Mouse (Mus musculus): Measurements from ENCODE around the gene Cdk5.

The Cdk5 gene

DNA sequence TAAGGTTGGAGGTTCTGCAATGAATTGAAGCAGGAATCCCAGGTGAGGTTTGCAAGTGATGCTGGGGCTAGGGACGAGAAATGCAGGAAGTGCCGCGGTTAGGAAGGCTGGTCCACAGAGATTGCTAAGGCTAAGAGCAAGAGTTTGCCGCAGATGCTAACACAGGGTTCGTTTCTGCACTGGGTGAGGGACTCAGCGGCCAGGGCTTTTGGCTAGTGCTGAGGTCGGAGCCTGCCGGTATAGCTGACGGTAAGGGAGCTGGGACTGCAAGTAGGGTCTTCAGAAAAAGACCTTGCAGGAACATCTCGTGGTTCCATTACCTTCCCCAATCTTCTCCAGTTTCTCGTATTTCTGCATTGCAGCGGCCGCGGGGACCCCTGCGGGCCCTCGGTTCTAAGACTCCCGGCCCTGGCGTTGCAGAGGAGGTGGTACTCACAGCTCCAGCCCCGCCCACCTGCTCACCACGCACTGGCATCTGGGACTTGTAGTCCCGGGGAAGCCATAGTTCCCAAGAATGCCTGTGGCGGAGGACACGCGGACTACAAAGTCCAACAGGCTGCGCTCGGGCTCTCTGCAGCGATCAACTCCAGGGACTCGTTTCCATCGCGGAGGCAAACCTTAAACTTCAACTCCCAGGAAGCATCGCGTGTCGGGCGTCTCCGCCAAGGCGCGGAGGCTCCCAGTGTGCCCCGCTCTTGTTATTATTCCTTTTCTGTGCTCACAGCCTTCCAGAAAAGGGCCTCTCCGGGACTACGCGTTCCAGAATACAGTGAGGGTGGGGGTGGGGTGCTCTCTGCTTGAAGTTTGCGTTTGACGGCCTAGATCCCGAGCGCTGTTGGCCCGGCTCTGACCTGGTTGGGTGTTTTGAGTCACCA lies at the start of gene Cdk5, which contains the start of gene Slc4a2:
Gene Cdk5 (minus strand): TSS at position 402 of the 875 bp plus-strand sequence.
Gene Slc4a2 (plus strand): TSS at position 709 of the 875 bp plus-strand sequence.
- peak; percentile 85 for ATAC-seq (ENCODE audit: low TSS enrichment)

DNA sequence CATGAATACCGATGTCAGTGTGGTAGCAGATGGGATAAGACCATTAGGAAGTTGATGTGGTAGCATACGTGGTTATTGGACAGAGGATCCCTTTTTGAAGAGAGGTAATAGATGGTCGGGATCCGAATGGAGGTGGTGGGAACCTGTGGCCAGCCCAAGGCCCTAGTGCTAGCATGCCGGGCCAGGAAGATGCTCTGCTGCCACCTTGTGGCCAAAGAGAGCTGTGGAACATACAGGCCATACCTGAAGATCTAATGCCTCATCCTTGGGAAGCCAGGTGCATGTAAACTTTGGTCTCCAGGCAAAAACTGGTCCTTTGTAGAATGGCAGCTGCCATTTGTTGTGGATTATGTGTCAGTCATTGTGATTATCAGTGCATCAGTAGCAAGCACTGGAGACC lies 47.3 kb upstream of the Cdk5 start:
- ATAC-seq (ENCODE audit: low TSS enrichment) = peak; percentile 47; the same call in 1 of the 2 replicates

DNA sequence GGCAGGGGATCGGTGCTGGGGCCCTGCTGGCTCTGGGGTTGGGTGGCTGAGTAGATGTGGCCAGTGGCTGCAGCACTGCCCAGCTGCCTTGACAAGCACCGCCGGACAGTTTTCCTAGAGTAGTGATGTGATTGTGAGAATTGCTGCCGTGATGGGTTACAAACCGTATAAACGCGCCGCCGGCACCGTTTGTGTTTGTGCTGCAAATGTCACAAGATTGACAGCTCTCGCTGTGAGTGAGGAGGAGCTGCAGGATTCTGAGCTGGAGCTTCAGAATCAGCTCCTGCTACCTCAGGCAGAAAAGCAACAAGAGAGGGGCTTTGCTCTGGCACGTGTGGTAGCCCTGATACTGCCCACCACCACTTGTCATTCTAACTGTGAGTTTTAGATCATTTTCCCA lies 43.4 kb upstream of the Cdk5 start:
- ATAC-seq (ENCODE audit: low TSS enrichment) = no peak

DNA sequence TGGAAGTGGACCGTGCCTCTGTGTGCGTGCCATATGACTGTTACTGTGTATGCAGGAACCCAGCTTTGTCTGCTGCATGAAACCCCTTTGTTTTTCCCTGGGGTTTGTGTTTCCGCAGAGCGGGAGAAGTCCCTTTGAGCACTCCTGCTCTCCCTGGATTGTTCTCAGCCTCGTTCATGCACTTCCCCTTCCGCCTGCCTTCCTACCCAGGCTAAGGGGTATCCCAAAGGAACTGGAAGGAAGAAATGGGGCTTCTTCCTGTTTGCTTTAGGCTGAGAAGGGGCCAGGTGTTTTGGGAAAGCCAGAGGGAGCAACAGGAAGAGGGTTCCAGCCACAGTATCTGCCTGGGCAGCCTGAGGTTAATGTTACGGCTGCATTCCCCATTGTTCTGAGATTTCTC lies 32.3 kb upstream of the Cdk5 start:
- no peak for ATAC-seq (ENCODE audit: low TSS enrichment)

DNA sequence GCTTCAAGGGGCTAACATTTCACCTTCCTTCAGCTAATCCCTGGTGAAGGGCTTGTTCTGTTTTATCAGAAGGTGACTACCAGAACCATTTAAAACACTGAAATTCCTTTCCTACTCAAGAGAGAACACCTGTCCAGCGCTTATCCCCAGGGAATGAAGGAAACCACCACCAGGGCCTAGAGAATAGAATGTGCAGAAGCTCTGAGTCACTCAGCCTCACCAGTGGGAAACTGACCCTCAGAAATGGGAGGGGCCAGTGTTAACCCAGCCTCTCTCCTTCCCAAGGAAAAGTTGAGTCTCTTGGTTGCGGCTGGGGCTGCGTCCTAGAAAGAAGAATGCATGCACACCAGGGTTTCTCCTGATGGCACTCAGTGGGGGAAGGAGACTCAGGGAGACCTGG lies 31.7 kb upstream of the Cdk5 start:
- ATAC-seq (ENCODE audit: low TSS enrichment) = no peak

DNA sequence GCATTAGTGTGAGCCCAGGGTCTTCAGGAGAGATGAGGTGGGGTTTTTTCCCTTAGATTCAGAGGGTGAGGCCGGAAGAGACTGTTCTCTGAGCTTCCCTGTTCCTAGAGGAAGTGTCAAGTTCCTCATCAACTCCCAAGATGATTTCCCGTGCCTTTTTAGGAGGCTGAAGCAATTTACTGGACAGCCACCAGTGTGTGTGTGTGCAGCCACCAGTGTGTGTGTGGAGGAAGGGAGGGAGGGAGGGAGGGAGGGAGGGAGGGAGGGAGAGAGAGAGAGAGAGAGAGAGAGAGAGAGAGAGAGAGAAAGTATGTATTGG lies 30.6 kb upstream of the Cdk5 start:
- ATAC-seq (ENCODE audit: low TSS enrichment) = no peak

DNA sequence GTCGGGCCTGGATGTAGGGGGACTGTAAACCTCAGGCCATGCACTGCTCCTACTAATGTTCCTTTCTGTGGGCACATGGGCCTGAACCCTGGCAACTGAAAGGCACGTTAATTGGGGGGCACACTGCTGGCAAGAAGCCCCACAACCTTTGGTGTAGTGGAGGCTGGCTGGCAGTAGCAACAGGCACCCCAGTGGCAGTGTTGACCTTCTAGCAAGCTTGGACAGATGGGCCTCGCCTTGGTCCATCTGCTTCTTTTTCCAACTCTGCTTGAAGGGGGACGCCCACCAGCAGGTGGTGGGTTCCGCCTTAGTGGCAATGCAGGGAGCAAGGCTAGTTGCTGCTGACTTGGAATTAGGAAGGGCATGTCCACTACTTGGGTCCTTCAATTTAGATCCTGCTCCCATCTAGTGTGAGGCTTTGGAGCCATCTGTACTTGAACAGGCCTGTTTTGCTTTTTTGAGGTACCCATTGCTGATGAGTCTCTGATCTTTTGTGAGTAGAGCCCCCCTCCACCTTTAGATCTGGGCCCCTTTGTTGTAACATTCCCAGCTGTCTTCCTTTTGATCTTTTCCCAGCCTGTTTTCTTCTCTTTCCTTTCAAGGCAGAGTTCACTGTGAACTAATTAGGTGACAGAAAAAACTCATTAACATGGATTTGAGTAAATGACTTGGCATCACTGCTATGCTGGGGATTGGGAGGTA lies 30.1 kb upstream of the Cdk5 start:
- no peak for ATAC-seq (ENCODE audit: low TSS enrichment)

DNA sequence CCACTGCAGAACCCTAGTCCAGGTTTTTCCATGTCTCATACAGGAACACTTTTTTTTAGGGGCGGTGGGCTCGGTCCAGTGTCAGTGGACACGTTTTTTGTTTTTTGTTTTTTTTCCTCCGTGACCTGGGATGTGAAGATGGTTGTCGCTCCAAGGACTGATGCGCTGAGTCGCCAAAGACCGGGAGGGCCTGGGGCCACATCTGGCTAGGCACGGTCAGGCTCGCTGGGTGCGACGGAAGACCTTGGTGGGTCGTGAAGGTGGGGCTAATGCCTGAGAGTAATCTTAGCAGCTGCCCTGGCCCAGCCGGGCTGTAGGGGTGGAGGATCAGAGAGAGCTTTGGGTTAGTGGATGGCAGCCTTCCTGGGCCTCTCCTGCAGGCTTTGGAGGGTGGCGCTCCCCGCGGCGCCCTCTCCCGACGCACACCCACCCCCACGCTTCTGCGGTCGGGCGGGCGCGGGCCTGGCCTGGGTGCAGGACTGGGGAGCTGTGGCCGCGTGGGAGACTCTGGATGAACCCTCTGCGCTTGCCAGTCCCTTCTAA lies 29.4 kb upstream of the Cdk5 start:
- ATAC-seq (ENCODE audit: low TSS enrichment) = peak; percentile 31

DNA sequence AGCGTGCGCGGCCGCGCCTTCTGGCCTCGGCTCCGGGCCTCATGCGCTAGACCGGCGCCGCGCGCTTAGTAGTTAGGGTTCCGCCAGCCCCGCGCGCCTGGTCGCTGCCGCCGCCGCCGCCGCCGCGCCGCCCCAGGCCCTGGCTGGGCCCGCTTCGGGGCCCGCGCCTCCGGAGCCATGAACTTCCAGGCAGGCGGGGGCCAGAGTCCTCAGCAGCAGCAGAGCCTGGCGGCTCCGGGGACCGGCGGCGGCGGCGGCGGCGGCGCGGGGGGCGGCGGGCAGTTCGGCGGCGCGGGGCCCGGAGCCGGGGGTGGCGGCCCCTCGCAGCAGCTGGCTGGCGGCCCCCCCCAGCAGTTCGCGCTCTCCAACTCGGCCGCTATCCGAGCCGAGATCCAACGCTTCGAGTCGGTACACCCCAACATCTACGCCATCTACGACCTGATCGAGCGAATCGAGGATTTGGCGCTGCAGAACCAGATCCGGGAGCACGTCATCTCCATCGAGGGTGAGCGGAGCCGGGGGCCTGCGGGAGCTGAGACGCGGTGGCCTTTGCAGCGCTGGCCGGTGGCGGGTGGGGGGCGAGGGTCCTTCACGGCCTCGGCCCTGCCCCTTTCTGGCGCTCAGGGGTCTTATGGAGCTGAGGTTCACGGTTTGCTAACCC lies 28.8 kb upstream of the Cdk5 start, which contains the start of gene Agap3:
Gene Agap3 (plus strand): TSS at position 148 of the 661 bp plus-strand sequence.
- peak; percentile 4; the same call in 1 of the 2 replicates for ATAC-seq (ENCODE audit: low TSS enrichment)

DNA sequence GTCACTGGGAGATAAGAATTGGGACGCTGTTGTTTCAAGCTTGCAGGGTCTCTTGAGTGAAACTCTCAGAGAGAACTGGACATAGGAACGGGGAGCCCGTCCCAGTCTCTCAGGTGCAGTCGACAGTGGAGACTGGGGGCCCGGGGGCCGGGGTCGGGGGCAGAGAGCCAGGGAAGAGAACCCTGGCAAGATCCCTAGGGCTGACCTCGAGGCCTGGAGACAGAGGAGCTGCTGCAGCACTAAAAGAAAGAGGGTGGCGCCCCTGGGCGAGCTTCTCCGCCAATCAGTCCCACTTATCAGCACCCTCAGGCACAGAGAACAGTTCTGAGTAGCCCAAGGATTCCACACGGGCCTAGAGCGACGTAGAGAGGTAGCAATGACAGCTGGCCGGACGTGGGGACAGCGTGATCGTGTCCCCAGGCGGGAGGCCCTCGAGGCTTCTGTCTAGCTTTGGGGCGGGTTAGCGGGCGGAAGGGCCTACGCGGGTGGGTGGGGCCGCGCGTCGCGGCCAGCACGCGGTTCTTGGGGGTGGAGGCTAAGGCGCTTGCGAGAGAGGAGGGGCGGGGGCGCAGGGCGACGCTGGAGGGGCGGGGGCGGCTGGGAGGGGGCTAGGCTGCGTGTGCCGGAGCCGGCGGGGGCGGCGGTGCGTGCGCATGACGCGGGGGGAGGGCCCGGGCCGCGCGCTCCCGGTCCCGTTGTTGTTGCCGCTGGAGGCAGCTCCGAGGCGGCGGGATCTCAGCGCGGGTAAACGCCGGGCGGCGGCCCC lies 28.1 kb upstream of the Cdk5 start:
- peak; percentile 34 for ATAC-seq (ENCODE audit: low TSS enrichment)

DNA sequence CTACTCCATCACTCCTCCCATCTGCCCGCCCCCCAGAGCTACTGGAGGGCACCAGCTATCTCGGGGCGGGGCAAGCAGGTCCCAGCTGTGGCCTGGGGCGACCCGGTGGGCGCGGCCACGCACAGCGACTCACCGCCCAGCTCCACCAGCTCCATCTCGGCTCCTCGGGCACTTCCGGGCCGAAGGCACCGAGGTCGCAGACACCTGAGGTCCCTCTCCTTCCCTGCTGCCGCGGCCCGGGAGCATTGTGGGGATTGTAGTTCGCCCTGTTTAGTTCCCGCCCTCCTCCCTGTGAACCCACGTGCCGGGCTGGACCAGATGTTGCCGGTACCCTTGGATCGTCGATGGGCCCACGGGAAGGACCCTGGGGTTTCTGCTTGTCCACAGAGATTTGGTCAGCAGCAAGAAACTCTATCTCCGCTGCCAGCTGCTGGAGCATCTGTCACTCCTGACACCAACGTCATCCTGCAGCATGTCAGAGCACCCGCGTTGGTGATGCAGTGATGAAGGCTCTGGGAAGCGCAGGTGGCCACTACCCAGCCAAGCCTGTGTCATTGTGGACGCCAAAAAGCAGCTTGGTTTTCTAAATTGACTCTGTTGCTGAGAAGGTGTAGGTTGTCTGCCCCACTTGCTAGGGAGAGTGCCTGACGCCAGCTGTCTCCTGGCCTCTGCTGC lies 24.4 kb upstream of the Cdk5 start, which contains the start of gene Tmub1:
Gene Tmub1 (minus strand): TSS at position 231 of the 675 bp plus-strand sequence.
- ATAC-seq (ENCODE audit: low TSS enrichment) = peak; percentile 56

DNA sequence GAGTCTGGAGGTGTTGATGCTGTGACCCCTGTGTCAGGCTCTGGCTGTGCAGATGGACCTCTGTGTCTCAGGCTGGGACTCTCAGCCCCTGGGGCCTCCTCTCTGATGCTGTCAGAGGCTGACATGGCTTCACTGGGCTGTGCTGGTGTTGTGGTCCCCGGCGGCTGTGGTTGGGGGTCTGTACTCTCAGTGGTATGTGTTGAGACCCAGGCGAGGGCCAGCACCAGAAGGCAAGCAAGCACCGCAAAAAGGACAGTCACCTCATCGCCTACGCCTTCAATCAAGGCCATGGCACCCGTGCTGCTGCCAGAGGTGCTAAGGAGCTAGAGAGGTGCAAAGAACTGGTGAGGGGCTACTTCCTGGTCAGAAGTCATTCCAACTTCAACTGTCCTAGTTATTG lies 23.3 kb upstream of the Cdk5 start:
- ATAC-seq (ENCODE audit: low TSS enrichment) = no peak

DNA sequence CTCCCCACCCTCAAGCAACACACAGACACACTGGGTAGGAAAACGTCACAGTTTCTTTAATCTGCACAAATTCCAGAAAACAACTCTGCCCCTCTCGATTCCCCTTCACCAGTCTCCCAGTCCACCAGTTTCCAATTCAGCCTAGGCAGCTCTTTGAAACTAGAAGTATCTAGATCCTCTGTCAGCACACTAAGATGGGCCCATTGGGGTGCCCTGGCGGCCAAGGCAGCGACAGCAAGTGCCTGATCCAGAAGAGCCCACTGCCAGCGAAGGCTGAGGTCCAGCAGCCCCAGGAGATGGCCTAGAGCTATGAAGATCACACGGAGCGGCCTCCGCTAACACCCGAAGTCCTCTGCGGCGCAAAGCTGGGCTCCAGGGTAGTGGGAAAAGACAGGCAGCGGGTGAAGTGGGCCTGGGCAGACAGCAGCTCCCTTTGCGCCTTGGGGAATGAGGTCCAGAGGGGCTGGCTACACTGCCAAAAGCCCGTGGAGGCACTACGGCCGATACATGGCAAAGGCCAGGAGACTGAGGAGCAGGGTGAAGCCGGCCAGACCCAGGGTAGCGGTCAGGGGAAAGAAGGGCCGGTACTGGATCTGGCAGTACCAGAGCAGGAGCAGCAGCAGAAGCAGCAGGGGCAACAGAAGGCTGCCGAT lies 22.2 kb upstream of the Cdk5 start:
- ATAC-seq (ENCODE audit: low TSS enrichment) = no peak

DNA sequence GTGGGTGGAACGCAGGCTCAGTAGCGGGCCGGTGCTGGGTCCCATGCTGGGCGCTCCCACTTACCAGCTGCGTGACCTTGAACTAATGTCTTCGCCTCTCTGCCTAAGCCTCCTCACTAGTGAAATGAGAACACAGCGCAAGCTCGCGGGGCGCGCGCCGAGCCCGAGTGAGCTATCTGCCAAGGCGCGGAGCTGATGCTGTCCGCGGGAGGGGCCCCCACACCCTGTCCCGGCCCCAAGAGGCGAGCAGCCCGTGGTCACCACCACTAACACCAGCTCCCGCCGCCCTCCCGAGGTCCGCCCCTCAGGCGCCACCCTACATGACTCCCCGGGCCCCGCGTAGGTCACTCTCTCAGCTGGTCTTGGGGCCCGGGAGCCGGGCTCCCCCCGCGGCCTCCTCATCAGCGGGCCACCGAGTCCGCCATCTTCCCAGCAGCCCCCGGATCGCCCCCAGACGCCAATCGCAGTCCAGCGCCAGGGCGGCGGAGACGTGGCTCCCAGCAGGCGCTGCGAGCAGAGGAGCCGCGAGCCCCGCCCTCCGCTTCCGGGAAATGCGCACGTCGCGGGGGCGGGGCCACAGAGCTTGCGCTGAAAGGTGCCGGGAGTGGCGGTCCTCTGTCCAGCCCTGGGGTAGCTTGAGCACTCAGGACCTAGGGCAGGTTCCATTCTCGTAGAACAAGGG lies 21.6 kb upstream of the Cdk5 start, which contains the start of gene Fastk:
Gene Fastk (minus strand): TSS at position 542 of the 682 bp plus-strand sequence.
- ATAC-seq (ENCODE audit: low TSS enrichment) = peak; percentile 78

DNA sequence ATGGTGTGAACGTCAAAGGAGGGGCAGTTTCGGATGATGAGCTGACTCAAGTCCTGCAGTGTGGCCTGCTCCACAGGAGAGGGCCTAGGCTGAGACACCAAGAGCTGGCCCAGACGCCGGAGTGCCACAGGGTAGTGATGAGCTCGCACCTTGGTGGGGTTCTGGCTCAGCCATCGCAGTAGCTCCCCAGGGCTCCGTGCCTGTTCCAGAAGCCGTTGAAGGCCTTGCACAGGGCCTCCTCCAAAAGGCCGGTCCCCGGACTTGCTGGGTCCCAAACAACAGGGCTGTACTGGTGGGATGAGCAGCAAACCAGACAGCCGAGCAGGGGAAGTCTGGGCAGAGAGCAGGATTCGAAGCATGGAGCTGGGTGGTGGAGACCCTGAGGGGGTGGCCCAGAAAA lies 20.6 kb upstream of the Cdk5 start:
- ATAC-seq (ENCODE audit: low TSS enrichment) = no peak

DNA sequence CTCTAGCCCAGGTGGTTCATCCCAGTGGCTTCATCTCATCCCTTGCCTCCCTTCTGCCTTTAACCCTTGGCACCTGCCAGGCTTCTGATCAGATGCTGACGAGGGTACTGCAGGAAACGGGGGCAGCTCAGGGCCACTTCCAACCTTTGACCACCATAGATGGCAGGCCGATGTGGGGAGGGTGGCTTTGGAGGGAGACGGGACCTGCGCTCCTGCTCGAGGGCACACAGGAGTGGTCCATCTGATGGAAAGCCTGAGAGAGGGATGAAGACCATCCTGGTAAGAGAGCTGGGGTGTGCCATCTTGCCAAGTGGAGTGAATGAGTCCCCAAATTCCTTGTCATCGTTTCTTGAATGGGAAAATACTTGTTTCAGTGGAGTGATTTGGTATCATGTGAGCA lies 19.9 kb upstream of the Cdk5 start:
- no peak for ATAC-seq (ENCODE audit: low TSS enrichment)

DNA sequence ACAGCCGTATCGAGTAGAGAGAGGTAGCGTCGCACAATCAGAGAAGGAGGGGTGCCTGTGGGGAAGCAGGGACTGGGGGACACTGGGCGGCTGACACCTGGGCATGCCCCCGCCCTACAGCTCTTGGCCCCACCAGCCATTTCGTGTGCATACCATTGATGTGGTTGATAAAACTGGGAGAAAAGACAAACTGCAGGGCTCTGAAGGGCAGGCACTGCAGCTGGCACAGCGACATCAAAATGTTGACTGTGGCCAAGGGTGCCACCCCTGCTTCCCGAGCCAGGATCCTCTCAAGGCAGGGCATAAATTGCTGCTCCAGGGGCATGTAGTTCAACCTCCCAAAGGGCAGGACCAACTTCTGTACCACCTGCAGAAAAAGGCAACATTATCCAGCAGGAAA lies 18.7 kb upstream of the Cdk5 start:
- no peak for ATAC-seq (ENCODE audit: low TSS enrichment)

DNA sequence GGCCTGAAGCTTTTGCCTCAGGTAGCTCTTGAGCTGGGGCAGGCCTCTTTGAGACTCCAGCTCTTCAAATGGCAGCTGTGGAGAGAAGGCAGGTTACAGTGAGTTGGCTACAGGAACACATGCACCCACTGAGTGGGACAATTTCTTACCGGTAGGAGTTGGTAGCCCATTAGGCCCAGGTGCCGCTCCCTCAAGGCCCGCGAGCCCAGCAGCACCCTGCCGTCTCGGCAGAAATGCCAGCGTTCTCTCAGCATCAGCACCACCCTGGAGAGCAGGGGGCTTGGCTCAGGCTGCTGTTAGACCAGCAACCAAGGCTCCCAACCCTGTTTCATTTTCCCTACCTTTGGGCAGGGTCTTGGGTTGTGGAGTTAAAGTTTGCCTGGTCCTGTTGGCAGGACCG lies 17.9 kb upstream of the Cdk5 start:
- ATAC-seq (ENCODE audit: low TSS enrichment) = no peak

DNA sequence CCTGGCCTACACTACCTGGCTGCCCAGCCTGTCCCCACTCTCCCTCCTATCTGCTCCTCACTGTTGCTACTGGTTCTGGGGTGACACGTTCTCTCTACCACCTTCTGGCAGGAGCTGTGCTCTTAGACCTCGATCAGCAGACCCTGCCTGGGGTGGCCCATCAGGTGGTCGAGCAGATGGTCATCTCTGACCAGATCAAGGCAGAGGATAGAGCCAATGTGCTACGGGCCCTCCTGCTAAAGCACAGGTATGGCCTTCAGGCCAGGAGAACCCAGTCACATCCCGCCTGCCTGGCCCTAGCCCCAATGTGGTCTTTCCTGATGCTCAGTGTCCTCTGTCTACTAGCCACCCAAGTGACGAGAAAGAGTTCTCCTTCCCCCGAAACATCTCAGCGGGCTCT lies 10.7 kb upstream of the Cdk5 start:
- ATAC-seq (ENCODE audit: low TSS enrichment) = no peak

DNA sequence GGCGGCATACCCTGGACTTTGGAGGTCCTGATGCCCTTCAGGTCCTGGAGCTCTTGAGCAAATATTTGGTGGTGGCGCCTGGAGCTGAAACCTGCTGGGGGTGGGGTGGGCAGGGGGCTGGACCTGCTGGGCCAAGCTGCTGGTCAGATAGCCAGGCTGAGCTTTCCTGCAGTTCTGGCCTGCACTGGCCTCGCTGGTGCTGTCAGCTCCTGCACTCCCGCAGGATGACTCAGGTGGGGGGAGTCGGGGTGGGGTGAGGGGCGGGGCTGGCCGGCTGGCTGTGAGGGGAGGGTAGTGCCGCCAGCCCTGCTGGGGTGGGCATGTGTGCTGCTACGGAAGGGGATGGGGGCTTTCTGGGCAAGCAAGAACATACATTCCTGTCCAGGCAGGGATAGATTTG lies 5.3 kb upstream of the Cdk5 start:
- no peak for ATAC-seq (ENCODE audit: low TSS enrichment)

Measured in frontal cortex, adult (tissue).